Mouse (Mus musculus): ENCODE results near the gene Cntln.

Gene Cntln

DNA sequence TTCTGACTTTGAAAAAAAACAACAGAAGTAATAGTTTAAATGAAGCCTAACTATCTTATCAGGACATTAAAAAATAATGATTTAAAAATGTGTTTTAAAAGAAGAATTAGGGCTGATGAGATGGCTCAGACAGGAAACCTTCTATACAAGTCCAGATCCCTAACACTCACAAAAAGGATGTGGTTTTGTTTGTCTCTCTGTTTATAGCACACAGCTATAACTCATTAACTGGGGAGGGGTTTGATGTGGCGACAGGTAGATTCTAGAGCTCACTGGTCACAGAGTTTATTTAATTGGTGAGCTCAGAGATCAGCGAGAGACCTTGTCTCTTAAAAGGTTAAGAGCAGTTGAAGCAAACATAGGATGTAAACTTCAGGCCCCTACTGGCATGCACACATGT, 175.5 kb downstream of the Cntln start:
- DNase-seq, result no peak

DNA sequence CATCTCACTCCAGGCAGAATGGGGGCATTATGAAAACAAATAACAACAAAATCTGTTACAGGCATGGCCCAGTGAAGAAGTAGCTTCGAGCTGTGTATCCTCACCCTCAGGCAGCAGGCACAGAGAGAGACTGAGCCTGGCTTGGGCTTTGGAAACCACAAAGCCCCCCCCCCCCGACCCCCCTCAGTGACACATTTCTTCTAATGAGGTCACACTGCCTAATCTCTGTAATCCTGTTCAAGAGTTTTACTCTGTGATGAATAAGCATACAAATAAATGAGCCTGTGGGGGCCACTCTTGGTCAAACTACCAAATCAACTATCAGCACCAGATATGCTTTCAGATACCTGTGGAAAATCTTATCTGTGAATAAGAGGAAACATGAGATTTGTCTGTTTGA, 177.6 kb downstream of the Cntln start:
- no peak for DNase-seq

- no peak for DNase-seq
Observed at GRCm38 (mm10) chr4:85096033-85096432, 211.9 kb downstream of the Cntln start.

DNA sequence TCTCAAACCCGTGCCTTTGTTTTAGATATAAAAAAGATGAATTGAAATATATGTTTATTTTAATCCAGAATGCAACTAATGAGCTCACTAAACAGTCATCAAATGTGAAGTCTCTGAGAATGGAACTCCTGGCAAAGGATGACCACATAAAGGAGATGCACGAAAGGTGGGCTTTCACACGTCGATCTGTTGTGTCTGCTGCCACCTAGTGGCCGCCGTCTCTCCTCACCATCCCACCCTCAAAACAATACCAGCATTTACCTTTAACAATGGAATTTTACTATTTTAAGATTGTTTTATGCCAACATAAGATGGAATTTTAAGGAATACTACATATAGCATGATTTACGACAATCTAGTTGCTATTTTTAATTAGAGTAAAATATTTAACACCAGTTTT, 212.6 kb downstream of the Cntln start:
- DNase-seq, result peak; percentile 79 to 82

- no peak for DNase-seq
Observed at GRCm38 (mm10) chr4:85102168-85102567, 218.1 kb downstream of the Cntln start.

GRCm38 (mm10) chr4:85106416-85106815, 222.3 kb downstream of the Cntln start:
- DNase-seq, result no peak

DNA sequence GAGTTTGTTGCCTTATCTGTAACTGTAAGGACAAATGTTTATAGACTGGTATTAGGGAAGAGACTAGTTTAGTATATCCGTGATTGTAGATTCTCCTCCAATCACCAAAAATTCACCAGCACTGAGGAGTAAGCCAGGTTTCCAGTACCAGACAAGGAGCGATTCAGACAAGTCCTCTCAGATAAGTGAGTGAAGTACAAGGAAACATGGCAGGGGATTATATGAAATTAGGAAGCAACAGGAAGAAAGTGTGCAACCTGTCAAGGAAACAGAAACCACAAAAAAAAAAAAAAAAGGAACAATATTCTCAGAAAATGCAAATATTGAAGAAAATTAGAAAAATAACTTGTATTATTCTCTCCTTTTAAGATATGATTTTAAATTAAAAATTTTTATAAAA, 222.9 kb downstream of the Cntln start:
- DNase-seq, result no peak

DNA sequence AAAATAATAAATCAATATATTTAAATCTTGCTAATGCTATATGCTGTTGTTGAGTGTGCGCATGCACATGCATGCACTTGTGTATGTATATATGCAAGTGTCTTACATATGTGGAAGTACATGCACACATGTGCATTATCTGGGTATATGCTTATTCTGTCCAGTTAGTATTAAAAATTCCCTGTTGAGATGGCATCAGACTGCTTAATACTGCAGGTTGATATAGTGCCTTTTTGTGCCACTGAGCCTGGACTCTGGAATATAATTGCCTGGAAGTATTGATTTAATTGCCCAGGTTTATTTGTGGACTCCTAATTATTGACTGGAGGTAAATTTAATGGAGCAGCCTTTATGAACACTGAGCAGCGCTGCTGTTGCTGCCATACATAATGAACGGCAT, 236.2 kb downstream of the Cntln start:
- no peak for DNase-seq

GRCm38 (mm10) chr4:85149726-85150125, 265.6 kb downstream of the Cntln start:
- peak in 1 of 2 experiments; percentile 9 for DNase-seq

DNA sequence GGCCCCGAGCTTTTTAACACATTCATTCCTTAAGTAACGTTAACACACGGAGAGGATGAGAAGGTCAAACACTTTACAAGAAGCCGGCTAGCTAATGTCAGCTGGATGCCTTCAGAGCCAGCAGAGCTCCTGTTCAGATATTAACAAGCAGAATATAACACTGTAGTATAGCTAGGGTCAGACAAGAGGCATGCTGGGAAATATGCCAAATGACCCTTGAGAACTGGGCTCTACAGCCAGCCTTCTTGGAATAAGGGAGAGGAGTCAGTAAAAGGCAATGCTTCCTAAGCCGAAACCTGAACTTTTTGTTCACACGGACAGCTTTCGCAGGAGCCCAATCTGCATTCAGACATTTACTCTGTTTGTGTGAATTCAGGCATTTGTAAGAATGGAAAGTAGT, 267.8 kb downstream of the Cntln start:
- peak in 1 of 2 experiments; percentile 3 for DNase-seq

- DNase-seq, result no peak
Observed at GRCm38 (mm10) chr4:85154361-85154760, 270.3 kb downstream of the Cntln start.

DNA sequence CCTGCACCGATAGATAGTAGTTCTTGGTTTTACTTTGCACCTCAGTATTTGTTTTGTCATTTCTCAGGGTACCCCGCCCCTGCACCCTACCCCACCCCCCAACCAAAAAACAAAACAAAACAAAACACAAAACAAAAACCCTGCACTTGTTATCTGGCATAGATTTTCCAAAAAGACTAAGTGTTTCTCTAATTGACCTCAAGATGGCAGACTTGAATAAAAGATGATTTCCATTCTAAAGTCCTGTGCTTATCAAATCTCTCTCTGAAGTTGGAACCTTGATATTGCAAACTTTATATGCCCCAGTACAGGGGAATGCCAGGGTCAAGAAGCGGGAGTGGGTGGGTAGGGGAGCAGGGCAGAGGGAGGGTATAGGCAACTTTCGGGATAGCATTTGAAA, 277.0 kb downstream of the Cntln start:
- no peak for DNase-seq

DNA sequence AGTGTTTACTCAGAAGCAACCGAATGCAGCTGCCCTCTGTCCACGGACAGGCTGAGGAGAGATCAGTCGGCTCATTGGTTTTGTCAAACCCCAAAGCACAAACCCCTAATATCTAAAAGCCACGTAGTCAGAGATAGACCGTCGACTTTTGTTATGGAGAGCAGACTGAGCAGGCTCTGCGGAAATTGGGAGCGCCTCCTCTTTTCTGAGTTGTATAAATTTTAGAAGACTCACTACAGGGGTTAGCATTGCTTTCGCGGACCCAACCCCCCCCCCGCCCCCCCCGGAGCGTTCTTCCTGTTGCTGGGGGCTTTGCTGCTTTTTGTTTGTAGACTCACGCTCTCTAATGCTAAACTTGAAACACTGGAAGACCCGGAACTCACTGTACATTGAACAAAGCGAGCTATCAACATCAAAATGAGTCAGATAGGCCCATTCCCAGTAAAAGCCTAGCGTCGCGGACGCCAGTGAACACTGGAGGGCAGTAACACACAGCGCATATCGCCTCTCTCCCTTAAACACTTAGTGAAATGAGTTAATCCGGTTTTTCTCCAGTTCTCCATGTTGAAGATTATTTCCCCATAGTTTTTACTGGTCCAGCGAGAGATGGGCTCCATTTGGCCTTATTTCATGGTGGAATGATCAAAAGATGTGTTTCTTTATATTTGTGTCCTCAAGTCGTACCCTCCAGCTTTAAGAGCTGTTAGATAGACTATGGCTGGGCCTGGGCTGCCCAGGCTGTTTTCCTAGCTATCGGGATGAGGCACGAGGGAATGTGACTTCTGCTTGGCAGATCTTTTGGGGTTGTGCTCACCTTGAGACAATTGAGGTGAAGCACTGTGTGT, 278.6 kb downstream of the Cntln start:
- DNase-seq, result peak; percentile 74 to 77

DNA sequence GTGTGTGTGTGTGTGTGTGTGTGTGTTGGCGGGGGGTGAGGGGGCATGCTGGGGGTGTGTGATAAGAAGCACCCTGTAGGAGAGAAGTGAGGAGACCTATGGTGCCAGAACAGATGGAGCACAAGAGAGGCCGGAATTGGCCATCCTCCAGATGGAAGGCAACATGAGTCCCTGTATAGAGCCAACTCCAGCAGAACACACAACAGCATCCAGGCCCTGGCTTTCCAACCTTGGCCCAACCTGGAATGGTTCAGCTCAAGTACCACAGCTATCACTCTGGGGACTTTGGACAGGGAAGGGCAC, 279.2 kb downstream of the Cntln start:
- DNase-seq, result no peak

GRCm38 (mm10) chr4:85168001-85168400, 283.9 kb downstream of the Cntln start:
- DNase-seq, result no peak

DNA sequence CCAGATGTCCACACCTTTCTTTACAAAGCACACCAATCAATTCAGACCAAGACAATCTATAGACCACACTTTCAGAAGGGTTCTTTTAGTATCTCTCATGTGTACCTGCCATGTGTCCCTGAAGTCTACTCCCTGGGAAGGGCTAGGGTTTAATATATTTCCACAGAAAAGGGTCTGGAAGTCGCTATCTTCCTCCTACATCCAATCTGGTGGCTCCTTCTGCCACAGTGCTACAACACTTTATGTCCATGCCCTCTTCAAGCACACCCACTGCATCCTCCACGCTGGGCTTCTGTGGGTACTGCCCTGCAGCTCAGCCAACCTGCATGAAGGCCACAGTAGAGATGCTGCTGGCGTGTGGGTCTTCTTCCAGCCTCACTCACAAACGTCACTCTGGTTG, 291.4 kb downstream of the Cntln start:
- DNase-seq, result no peak

- DNase-seq, result no peak
Observed at GRCm38 (mm10) chr4:85178394-85179051, 294.4 kb downstream of the Cntln start.

Measured in kidney, postnatal 4 days (tissue).